In genomic region chr19:33453725-33454124, GRCm38 (mm10) we compare ENCODE assay signal across 29 mouse cellular contexts.
A peak's percentile ranks its signal among the peaks of the same experiment; 100 is the strongest.
DNase-seq lines count a peak whose midpoint lies in the region; ATAC-seq lines count a peak whose summit lies in the region.
"Had no signal": no experiment of that assay in that cellular context is flagged by ENCODE, and none has a peak within 500 bp of the region (broad histone marks: within the 10 kb centered on the region; RNA-seq: fewer than 3 reads in every experiment).

No protein-coding gene starts in this region.

- no peaks in the 10 kb centered on the region for H3K27me3 ChIP-seq in heart, embryonic 10.5 days (ENCODE audit: insufficient read depth, poor library complexity, severe bottlenecking)
- H3K27me3 ChIP-seq: embryonic facial prominence, embryonic 13.5 days; forebrain, embryonic 15.5 days; hindbrain, embryonic 12.5 days; limb, embryonic 13.5 days; liver, embryonic 12.5 days; megakaryocyte, embryonic 14.5 days; midbrain, embryonic 13.5 days; neural tube, embryonic 15.5 days had no signal

- H3K36me3 ChIP-seq in heart, embryonic 10.5 days, result no peaks in the 10 kb centered on the region
- H3K36me3 ChIP-seq: embryonic facial prominence, embryonic 13.5 days; forebrain, embryonic 10.5 days; forebrain, embryonic 15.5 days; hindbrain, embryonic 12.5 days; limb, embryonic 13.5 days; liver, embryonic 12.5 days; midbrain, embryonic 13.5 days; neural tube, embryonic 15.5 days had no signal

- WGBS in heart, embryonic 10.5 days, result 69% methylated on average over 4 of the region's 4 CpGs

- DNase-seq in left cerebral cortex, postnatal 4 days, result peak; percentile 7
- DNase-seq in left cerebral cortex, adult 8-10 months (ENCODE audit: low spot score in 2 of 2), result no peak
- DNase-seq in cerebellum, adult 18-20 months, result peak; percentile 31 to 45
- DNase-seq in cerebellum, postnatal 10 days, result peak; percentile 42 to 59
- DNase-seq in heart, embryonic 10.5 days (ENCODE audit: low spot score), result no peak
- no peak for DNase-seq in layer of hippocampus, adult 8-10 months (ENCODE audit: low spot score in 2 of 2)
- DNase-seq: adrenal gland, adult 2 months; gastrocnemius, postnatal 25 days; heart, adult 11 months; heart, postnatal 36 days; kidney, adult 9 months; kidney, postnatal 10 days; liver, postnatal 0 days; lung, postnatal 4 days; retina, postnatal 1 day; right cerebral cortex, postnatal 14 days; thymus, postnatal 14 days had no signal

- H3K9me3 ChIP-seq in heart, embryonic 10.5 days, result peaks cover 8% of the 10 kb centered on the region
- H3K9me3 ChIP-seq: forebrain, embryonic 15.5 days; hindbrain, embryonic 12.5 days had no signal

- intact Hi-C loops in left cerebral cortex, postnatal 4 days (cut with DNase I), result no loop called here

- H3K27ac ChIP-seq in heart, embryonic 10.5 days, result no peak overlapping the region
- H3K27ac ChIP-seq: embryonic facial prominence, embryonic 13.5 days; forebrain, embryonic 10.5 days; forebrain, embryonic 15.5 days; hindbrain, embryonic 12.5 days; limb, embryonic 13.5 days; liver, embryonic 12.5 days; midbrain, embryonic 13.5 days; neural tube, embryonic 15.5 days had no signal

- no peak overlapping the region for H3K4me3 ChIP-seq in heart, embryonic 10.5 days
- H3K4me3 ChIP-seq: embryonic facial prominence, embryonic 13.5 days; forebrain, embryonic 10.5 days; forebrain, embryonic 15.5 days; hindbrain, embryonic 12.5 days; limb, embryonic 13.5 days; liver, embryonic 12.5 days; megakaryocyte, embryonic 14.5 days; midbrain, embryonic 13.5 days; neural tube, embryonic 15.5 days had no signal

- no peaks in the 10 kb centered on the region for H3K4me1 ChIP-seq in heart, embryonic 10.5 days
- H3K4me1 ChIP-seq: embryonic facial prominence, embryonic 13.5 days; forebrain, embryonic 10.5 days; forebrain, embryonic 15.5 days; hindbrain, embryonic 12.5 days; limb, embryonic 13.5 days; liver, embryonic 12.5 days; megakaryocyte, embryonic 14.5 days; midbrain, embryonic 13.5 days; neural tube, embryonic 15.5 days had no signal

- no peak for ATAC-seq in megakaryocyte-erythroid progenitor cell, adult 5-6 weeks (replicated peaks; ENCODE audit: low FRiP score, low TSS enrichment, poor library complexity, severe bottlenecking)
- ATAC-seq: activated CD4-positive, CD25-positive, alpha-beta regulatory T cell, adult 4 months; forebrain, embryonic 15.5 days; intestine, embryonic 16.5 days; liver, embryonic 12.5 days; liver, postnatal 0 days; midbrain, embryonic 13.5 days had no signal

Comparison
In these comparisons a context has a peak if more than half of its experiments do, and no peak if none do; other contexts are left out.
1. DNase-seq: peak in left cerebral cortex, postnatal 4 days (single experiment), cerebellum, adult 18-20 months (2 of 2) and cerebellum, postnatal 10 days (2 of 2); none in left cerebral cortex, adult 8-10 months (0 of 2), heart, embryonic 10.5 days (single experiment) and layer of hippocampus, adult 8-10 months (0 of 2).